Mouse (Mus musculus): ENCODE measurements around the gene Olfr572.

DNA sequence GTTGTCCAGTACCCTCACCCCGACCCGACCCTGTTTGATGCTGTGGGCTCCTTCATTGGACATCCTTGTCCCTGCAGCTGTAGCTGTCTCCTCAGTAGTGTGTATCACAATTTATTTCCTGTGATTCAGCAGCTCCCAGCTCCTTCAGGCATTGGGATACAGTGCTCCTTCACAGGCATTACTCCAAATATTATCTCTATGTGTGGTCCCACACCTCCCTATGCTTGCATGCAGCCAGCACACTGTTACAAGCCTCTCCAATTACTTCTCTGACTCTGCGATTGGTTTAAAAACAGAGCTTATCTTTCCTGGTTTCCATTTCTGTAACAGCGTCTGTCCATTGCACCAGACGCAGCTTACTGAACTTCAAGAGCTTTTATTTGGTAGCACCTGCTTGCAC lies 7.8 kb upstream of the Olfr572 start:
- no peak for TF ChIP-seq CTCF (IDR thresholded peaks at IDR 0.05)
- TF ChIP-seq POLR2A (IDR thresholded peaks at IDR 0.05; ENCODE audit: insufficient read depth, low read depth, low read length) = no peak
- no peak for TF ChIP-seq EP300 (IDR thresholded peaks at IDR 0.05; ENCODE audit: insufficient read depth, low read depth, low read length)

All from heart, adult 2 months (tissue).